Mouse (Mus musculus) liver, adult 2 months (tissue): ENCODE measurements around the gene Ctsl. TPM values are rescaled to one million over a fixed set of nuclear protein-coding genes. Genes with fewer than 3 reads are reported as not detected.

Experiments used
- DNase-seq: peaks from one replicate; pipeline ENCODE4 v3.0.0-alpha.2; 2011; ENCODE audit warnings: low read depth, low spot score; ENCODE audit errors: extremely low read depth
- H3K27ac ChIP-seq: fragments of 200-500 bp; replicated peaks from 2 replicates; pipeline ENCODE4 v1.5.1; 2012; ENCODE audit warnings: low read depth, mild to moderate bottlenecking, control low read depth, inconsistent platforms, low read length; ENCODE audit not compliant: insufficient read depth
- H3K27me3 ChIP-seq: fragments of 200-500 bp; 2 replicates; pipeline ENCODE4 v1.6.1; 2012; ENCODE audit warnings: mild to moderate bottlenecking, moderate library complexity, low read length, inconsistent platforms; ENCODE audit not compliant: control insufficient read depth, insufficient read depth
- H3K36me3 ChIP-seq: fragments of 200-500 bp; 2 replicates; pipeline ENCODE4 v1.6.1; 2012; ENCODE audit warnings: low read length, inconsistent platforms; ENCODE audit not compliant: control insufficient read depth, insufficient read depth
- H3K4me1 ChIP-seq: fragments of 200-500 bp; 2 replicates; pipeline ENCODE4 v1.6.1; 2011; ENCODE audit warnings: low read length; ENCODE audit not compliant: control insufficient read depth, insufficient read depth
- H3K4me3 ChIP-seq: fragments of 200-500 bp; 2 replicates; pipeline ENCODE4 v1.5.1; 2011; ENCODE audit warnings: low read depth, mild to moderate bottlenecking, control low read depth, low read length, moderate library complexity; ENCODE audit not compliant: insufficient read depth
- H3K79me2 ChIP-seq: fragments of 200-500 bp; 2 replicates; pipeline ENCODE4 v1.6.1; 2012; ENCODE audit warnings: inconsistent platforms, mild to moderate bottlenecking, low read length, moderate library complexity; ENCODE audit not compliant: control insufficient read depth, insufficient read depth
- H3K9ac ChIP-seq: fragments of 200-500 bp; 2 replicates; pipeline ENCODE4 v1.6.1; 2012; ENCODE audit warnings: low read depth, mild to moderate bottlenecking, control low read depth, inconsistent platforms, low read length
- CTCF ChIP-seq: fragments of 200-500 bp; IDR thresholded peaks from 2 replicates; pipeline ENCODE4 v1.5.1; 2011; ENCODE audit warnings: low read depth, low read length, control low read depth
- POLR2A ChIP-seq: fragments of 200-500 bp; IDR thresholded peaks from 2 replicates; pipeline ENCODE4 v1.6.1; 2011; ENCODE audit warnings: low read length, control low read depth; ENCODE audit not compliant: insufficient read depth; ENCODE audit errors: extremely low read depth
- WGBS: fragments of 180-500 bp; shearing (Covaris S2); methylation state at CpG from one replicate; pipeline ENCODE4 v1.1.7; 2018; 5-methylcytosine and 5-hydroxymethylcytosine counted together
- polyA plus RNA-seq: library from polyadenylated mRNA; depleted of rRNA; stranded (reverse); fragments of >200 nt; gene quantifications from 2 replicates; pipeline ENCODE4 v1.2.3, GENCODE M21; 2012
- total RNA-seq: library from RNA; depleted of rRNA; stranded (reverse); fragments of >200 nt; gene quantifications from 2 replicates; pipeline ENCODE4 v1.2.3, GENCODE M21; 2014

The Ctsl gene
- total and polyA plus RNA-seq, 2 experiments, result 300 to 624 TPM

DNA sequence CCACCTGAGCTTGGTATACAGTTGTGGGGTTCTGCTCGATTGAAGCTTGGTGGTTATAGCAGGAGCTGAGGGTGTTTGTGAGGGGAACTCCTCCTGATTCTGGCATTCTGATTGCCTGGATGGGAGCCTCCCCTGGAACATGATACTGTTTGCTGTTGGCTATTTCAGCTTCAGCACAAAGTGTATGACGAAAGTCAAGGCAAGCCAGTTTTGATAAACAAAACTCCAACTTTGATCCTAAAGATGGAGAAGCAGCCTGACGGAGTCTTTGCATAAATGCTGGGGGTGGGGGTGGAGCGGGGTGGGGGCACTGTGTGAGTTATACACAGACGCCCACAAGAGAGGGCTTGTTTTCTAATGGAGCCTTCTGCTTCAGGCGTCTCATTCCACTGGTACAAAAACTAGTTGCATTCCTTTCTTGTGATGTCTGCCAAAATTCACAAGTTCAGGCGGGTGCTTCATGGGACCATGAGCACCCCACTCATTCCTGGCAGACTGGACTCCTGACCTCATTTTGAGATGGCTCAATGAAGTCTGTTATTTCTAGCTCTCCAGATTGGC lies 30.2 kb upstream of the Ctsl start:
- TF ChIP-seq CTCF (no peak), POLR2A (0 out of 2 replicates have a peak, but pooled peaks have one; percentile 9)
- Histone ChIP-seq H3K4me3 (no peak overlapping the region), H3K27me3 (no peaks in the 10 kb centered on the region), H3K27ac (peak overlapping the region; percentile 89), H3K9ac (peak overlapping the region; percentile 43), H3K79me2 (no peaks in the 10 kb centered on the region), H3K4me1 (peaks cover 30% of the 10 kb centered on the region), H3K36me3 (no peaks in the 10 kb centered on the region)
- WGBS, result 11% methylated on average over 7 of the region's 7 CpGs
- peak; percentile 97 for DNase-seq

DNA sequence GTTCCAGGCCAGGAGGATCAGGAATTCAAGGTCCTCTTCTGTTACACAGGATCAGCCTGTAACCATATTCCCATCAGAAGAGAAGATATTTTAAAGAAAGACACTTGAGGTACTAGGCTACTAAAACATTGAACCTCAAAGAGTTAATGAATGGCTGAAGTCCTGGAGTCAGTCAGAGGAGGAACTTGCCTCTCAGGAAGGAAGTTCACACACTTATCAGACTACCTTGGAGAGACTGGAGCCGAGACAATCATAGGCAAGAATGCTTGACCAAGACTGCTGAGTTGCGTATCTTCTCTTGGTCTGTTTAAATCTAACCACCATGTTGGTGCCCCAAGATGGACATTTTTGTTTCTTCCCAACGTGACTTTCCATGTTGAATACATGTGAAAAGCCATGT lies 29.2 kb upstream of the Ctsl start:
- Histone ChIP-seq H3K4me1 (peaks cover 30% of the 10 kb centered on the region), H3K9ac (no peak overlapping the region), H3K27ac (peak overlapping the region; percentile 89), H3K4me3 (no peak overlapping the region), H3K79me2 (no peaks in the 10 kb centered on the region), H3K27me3 (no peaks in the 10 kb centered on the region), H3K36me3 (no peaks in the 10 kb centered on the region)
- DNase-seq, result no peak
- TF ChIP-seq CTCF, result no peak
- no peak for TF ChIP-seq POLR2A
- WGBS, result 82% methylated on average over 3 of the region's 3 CpGs

DNA sequence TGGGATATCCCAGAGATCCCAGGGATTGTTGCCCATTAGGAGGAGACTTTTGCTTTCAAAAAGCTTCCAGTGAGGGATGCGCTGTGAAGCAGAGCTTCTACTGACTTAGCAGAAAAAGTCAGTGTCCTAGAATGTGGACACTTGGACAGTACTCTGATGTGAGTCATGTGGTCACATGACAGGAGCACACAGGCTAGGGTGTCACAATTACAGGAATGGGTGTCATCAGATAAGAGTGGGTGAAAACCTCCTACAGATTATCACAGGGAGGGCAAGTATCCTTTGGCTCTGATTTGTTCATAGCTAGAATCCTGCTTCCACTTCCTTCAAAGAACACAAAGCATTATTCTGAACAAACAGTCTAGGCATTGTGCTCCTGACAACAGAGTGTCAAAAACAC lies 27.4 kb upstream of the Ctsl start:
- H3K27ac ChIP-seq, result peak overlapping the region; percentile 73
- no peaks in the 10 kb centered on the region for H3K36me3 ChIP-seq
- WGBS, result 33% methylated on average over 1 of the region's 1 CpGs
- TF ChIP-seq CTCF (no peak), POLR2A (no peak)
- H3K9ac ChIP-seq, result no peak overlapping the region
- DNase-seq, result peak; percentile 85
- no peak overlapping the region for H3K4me3 ChIP-seq
- no peaks in the 10 kb centered on the region for H3K79me2 ChIP-seq
- no peaks in the 10 kb centered on the region for H3K27me3 ChIP-seq
- H3K4me1 ChIP-seq, result peaks cover 25% of the 10 kb centered on the region

DNA sequence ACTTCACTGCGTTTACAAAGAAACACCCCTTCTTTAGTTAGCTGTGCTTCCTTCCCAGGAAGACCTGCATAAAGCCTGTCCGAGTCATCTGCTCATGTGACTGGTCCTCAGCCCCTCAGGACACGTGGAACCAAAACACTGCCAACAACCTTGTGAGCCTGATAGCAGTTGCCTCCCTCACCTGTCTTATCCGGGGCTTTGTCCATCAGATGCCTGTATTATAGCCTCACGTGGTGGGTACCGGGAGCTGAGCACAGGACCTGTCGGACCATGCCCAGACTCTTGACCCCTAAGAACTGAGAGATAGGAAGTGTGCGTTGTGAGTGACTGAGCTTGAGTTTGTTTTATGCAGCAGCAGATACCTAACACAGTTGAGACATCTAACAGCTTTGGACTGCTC lies 26.3 kb upstream of the Ctsl start:
- Histone ChIP-seq H3K36me3 (no peaks in the 10 kb centered on the region), H3K79me2 (no peaks in the 10 kb centered on the region), H3K27ac (no peak overlapping the region), H3K27me3 (no peaks in the 10 kb centered on the region), H3K9ac (no peak overlapping the region), H3K4me3 (no peak overlapping the region), H3K4me1 (peaks cover 19% of the 10 kb centered on the region)
- TF ChIP-seq CTCF (no peak), POLR2A (no peak)
- 71% methylated on average over 8 of the region's 8 CpGs for WGBS
- DNase-seq, result no peak

DNA sequence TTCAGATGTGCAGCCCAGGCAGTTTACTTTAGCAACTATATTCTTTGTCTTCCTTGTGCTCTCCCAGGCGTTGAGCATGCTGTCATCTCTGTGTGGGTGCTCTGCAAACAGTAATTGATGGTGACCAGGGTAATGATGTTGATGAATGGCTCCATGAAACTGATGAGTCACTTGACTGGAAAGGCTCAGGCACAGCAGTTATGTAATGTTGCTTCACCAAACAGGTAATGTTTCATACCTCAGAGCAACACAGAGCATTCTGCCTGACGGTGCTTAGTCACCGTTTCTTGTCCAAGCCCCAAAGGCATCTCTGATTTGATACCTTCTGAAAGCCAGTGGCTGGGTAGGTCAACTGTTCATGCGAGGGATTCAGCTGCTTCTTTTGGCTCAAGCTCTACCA lies 17.7 kb upstream of the Ctsl start:
- peak; percentile 44 for DNase-seq
- Histone ChIP-seq H3K4me1 (peaks cover 9% of the 10 kb centered on the region), H3K79me2 (no peaks in the 10 kb centered on the region), H3K4me3 (no peak overlapping the region), H3K27me3 (no peaks in the 10 kb centered on the region), H3K9ac (no peak overlapping the region), H3K27ac (no peak overlapping the region), H3K36me3 (no peaks in the 10 kb centered on the region)
- TF ChIP-seq CTCF (no peak), POLR2A (no peak)
- WGBS, result 46% methylated on average over 4 of the region's 4 CpGs

DNA sequence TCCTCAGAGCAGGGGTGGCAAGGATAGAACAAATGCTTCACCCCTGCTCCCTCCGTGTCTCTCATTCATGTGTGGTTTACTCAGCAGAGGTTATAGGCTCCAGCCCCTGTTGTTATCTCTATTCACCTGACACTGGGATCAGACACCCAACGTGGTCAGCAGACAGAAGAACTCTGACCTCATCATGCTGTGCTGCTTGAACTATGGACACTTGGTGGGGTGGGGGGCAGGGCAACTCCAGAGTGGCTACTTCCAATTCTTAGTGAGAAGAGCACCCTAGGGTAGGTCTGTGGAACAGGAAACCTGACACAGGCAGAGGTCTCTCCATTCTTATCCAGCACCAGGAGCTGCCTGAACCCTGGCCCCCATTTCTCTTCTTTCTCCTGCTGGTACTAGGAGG lies 15.4 kb upstream of the Ctsl start:
- Histone ChIP-seq H3K27ac (peak overlapping the region; percentile 72), H3K79me2 (no peaks in the 10 kb centered on the region), H3K27me3 (no peaks in the 10 kb centered on the region), H3K4me3 (no peak overlapping the region), H3K9ac (peak overlapping the region; percentile 47), H3K4me1 (peaks cover 9% of the 10 kb centered on the region), H3K36me3 (no peaks in the 10 kb centered on the region)
- peak; percentile 91 for DNase-seq
- no peak for TF ChIP-seq POLR2A
- TF ChIP-seq CTCF, result no peak
- 7% methylated on average over 2 of the region's 2 CpGs for WGBS
